Comparison of ENCODE assay signal across 8 mouse cellular contexts in the genomic region with DNA sequence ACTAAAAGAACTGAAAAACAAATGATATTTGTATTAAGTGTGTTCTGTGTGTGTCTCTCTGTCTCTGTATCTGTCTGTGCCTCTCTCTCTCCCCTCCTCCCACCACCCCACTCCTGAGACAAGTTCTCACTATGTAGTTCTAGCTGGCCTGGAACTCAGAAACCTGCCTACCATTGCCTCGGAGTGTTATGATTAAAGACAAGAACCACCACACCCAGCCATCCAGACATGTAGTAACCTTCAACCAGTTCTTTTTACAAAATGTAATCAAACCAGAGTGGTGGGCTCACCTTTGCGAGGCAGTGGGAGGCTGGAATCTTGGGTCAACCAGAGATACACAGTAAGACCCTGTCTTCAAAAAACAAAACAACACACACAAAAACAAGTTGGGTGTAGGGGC. TPM values are rescaled to one million over a fixed set of nuclear protein-coding genes. Genes with fewer than 3 reads are reported as not detected.
DNase-seq lines count a peak whose midpoint lies in the region; ATAC-seq lines count a peak whose summit lies in the region.

No protein-coding gene starts in this region.

- intact Hi-C loops in left cerebral cortex, postnatal 14 days (cut with DNase I) = no loop called here

- peaks cover 22% of the 10 kb centered on the region for H3K36me3 ChIP-seq in kidney, embryonic 15.5 days
- peaks cover 50% of the 10 kb centered on the region for H3K36me3 ChIP-seq in embryonic facial prominence, embryonic 10.5 days (replicated peaks)
- H3K36me3 ChIP-seq in hindbrain, embryonic 14.5 days (replicated peaks; ENCODE audit: control insufficient read depth, insufficient read depth) = peaks cover 5% of the 10 kb centered on the region; the same call in 1 of the 2 replicates
- H3K36me3 ChIP-seq in midbrain, embryonic 12.5 days = no peaks in the 10 kb centered on the region

- ATAC-seq in kidney, embryonic 15.5 days (replicated peaks; ENCODE audit: low FRiP score) = no peak
- no peak for ATAC-seq in hindbrain, embryonic 14.5 days (ENCODE audit: low FRiP score)
- ATAC-seq in midbrain, embryonic 12.5 days (ENCODE audit: low FRiP score, low read depth) = no peak

- H3K9me3 ChIP-seq in kidney, embryonic 15.5 days (replicated peaks) = no peaks in the 10 kb centered on the region
- H3K9me3 ChIP-seq in embryonic facial prominence, embryonic 10.5 days = no peaks in the 10 kb centered on the region
- no peaks in the 10 kb centered on the region for H3K9me3 ChIP-seq in hindbrain, embryonic 14.5 days (ENCODE audit: control insufficient read depth, low read length)
- H3K9me3 ChIP-seq in midbrain, embryonic 12.5 days = no peaks in the 10 kb centered on the region

- H3K27me3 ChIP-seq in kidney, embryonic 15.5 days = no peaks in the 10 kb centered on the region
- no peaks in the 10 kb centered on the region for H3K27me3 ChIP-seq in embryonic facial prominence, embryonic 10.5 days (replicated peaks; ENCODE audit: low read depth, poor library complexity, severe bottlenecking)
- no peaks in the 10 kb centered on the region for H3K27me3 ChIP-seq in hindbrain, embryonic 14.5 days (ENCODE audit: control insufficient read depth, insufficient read depth, low read length)
- H3K27me3 ChIP-seq in midbrain, embryonic 12.5 days = no peaks in the 10 kb centered on the region

- H3K27ac ChIP-seq in kidney, embryonic 15.5 days = no peak overlapping the region
- no peak overlapping the region for H3K27ac ChIP-seq in embryonic facial prominence, embryonic 10.5 days (replicated peaks)
- no peak overlapping the region for H3K27ac ChIP-seq in hindbrain, embryonic 14.5 days
- H3K27ac ChIP-seq in midbrain, embryonic 12.5 days (replicated peaks) = no peak overlapping the region

- no peak for DNase-seq in kidney, adult 18-20 months
- no peak for DNase-seq in embryonic facial prominence, embryonic 10.5 days (ENCODE audit: low spot score)
- DNase-seq in hindbrain, embryonic 14.5 days (ENCODE audit: low spot score) = no peak
- no peak for DNase-seq in cerebellum, postnatal 14 days
- no peak for DNase-seq in urinary bladder, postnatal 25 days (ENCODE audit: low spot score)
- no peak for DNase-seq in left cerebral cortex, postnatal 14 days (ENCODE audit: low spot score in 2 of 2)

- 33% methylated on average over 2 of the region's 2 CpGs for WGBS in kidney, embryonic 15.5 days
- 79% methylated on average over 2 of the region's 2 CpGs for WGBS in embryonic facial prominence, embryonic 10.5 days
- WGBS in hindbrain, embryonic 14.5 days = 78% methylated on average over 2 of the region's 2 CpGs
- WGBS in midbrain, embryonic 12.5 days = 81% methylated on average over 2 of the region's 2 CpGs

- peaks cover 52% of the 10 kb centered on the region for H3K4me1 ChIP-seq in kidney, embryonic 15.5 days
- H3K4me1 ChIP-seq in embryonic facial prominence, embryonic 10.5 days = peaks cover 34% of the 10 kb centered on the region
- H3K4me1 ChIP-seq in hindbrain, embryonic 14.5 days (replicated peaks; ENCODE audit: control insufficient read depth, insufficient read depth, low read length) = peaks cover 28% of the 10 kb centered on the region
- peaks cover 22% of the 10 kb centered on the region for H3K4me1 ChIP-seq in midbrain, embryonic 12.5 days

- H3K9ac ChIP-seq in kidney, embryonic 15.5 days = peak overlapping the region; percentile 80
- H3K9ac ChIP-seq in hindbrain, embryonic 14.5 days = 0 out of 2 replicates have a peak overlapping the region, but pooled peaks have one; percentile 36
- H3K9ac ChIP-seq in midbrain, embryonic 12.5 days (replicated peaks) = peak overlapping the region; percentile 86; the same call in 1 of the 2 replicates

- peak overlapping the region; percentile 66 for H3K4me2 ChIP-seq in kidney, embryonic 15.5 days
- H3K4me2 ChIP-seq in hindbrain, embryonic 14.5 days (replicated peaks) = peak overlapping the region; percentile 79
- H3K4me2 ChIP-seq in midbrain, embryonic 12.5 days (replicated peaks) = peak overlapping the region; percentile 66

- H3K4me3 ChIP-seq in kidney, embryonic 15.5 days (replicated peaks) = peak overlapping the region; percentile 65
- H3K4me3 ChIP-seq in embryonic facial prominence, embryonic 10.5 days = peak overlapping the region; percentile 83
- H3K4me3 ChIP-seq in hindbrain, embryonic 14.5 days (replicated peaks; ENCODE audit: low read length) = peak overlapping the region; percentile 84
- H3K4me3 ChIP-seq in midbrain, embryonic 12.5 days = peak overlapping the region; percentile 76

RNA-seq across cellular contexts. Expression of gene Thrap3, which starts 1.9 kb away (rescaled TPM):
- 219 and 230 TPM in 2 replicates for polyA plus RNA-seq in kidney, embryonic 15.5 days (2015; fragmentation: Nextera tagmentation; extraction: Ambion mirVana)
- polyA plus RNA-seq in embryonic facial prominence, embryonic 10.5 days (2016; fragmentation: Nextera tagmentation; extraction: Ambion mirVana) = 262 and 263 TPM in 2 replicates
- 127 and 139 TPM in 2 replicates for polyA plus RNA-seq in hindbrain, embryonic 14.5 days (2014; fragmentation: Nextera tagmentation; extraction: Ambion mirVana)
- 265 and 274 TPM in 2 replicates for polyA plus RNA-seq in midbrain, embryonic 12.5 days (2016; fragmentation: Nextera tagmentation; extraction: Ambion mirVana)
- 100 to 1,000 TPM; 129 to 147 TPM for total RNA-seq in left cerebral cortex, postnatal 14 days (2021)

RNA-seq across cellular contexts. Expression of gene Sh3d21, which starts 37.4 kb away (rescaled TPM):
- 8.3 and 9.5 TPM in 2 replicates for polyA plus RNA-seq in kidney, embryonic 15.5 days (2015; fragmentation: Nextera tagmentation; extraction: Ambion mirVana)
- 2.0 and 3.1 TPM in 2 replicates for polyA plus RNA-seq in embryonic facial prominence, embryonic 10.5 days (2016; fragmentation: Nextera tagmentation; extraction: Ambion mirVana)
- 1.1 TPM in 2 replicates for polyA plus RNA-seq in hindbrain, embryonic 14.5 days (2014; fragmentation: Nextera tagmentation; extraction: Ambion mirVana)
- polyA plus RNA-seq in midbrain, embryonic 12.5 days (2016; fragmentation: Nextera tagmentation; extraction: Ambion mirVana) = 1.6 and 1.7 TPM in 2 replicates
- 1 to 10 TPM in 1 of 2 experiments, under 1 TPM in 1; 0.79 to 1.0 TPM for total RNA-seq in left cerebral cortex, postnatal 14 days (2021)

RNA-seq across cellular contexts. Expression of gene Eva1b, which starts 53.1 kb away (rescaled TPM):
- 90.0 and 98.5 TPM in 2 replicates for polyA plus RNA-seq in kidney, embryonic 15.5 days (2015; fragmentation: Nextera tagmentation; extraction: Ambion mirVana)
- polyA plus RNA-seq in embryonic facial prominence, embryonic 10.5 days (2016; fragmentation: Nextera tagmentation; extraction: Ambion mirVana) = 37.1 and 38.9 TPM in 2 replicates
- polyA plus RNA-seq in hindbrain, embryonic 14.5 days (2014; fragmentation: Nextera tagmentation; extraction: Ambion mirVana) = 13.5 and 19.2 TPM in 2 replicates
- polyA plus RNA-seq in midbrain, embryonic 12.5 days (2016; fragmentation: Nextera tagmentation; extraction: Ambion mirVana) = 18.6 and 26.8 TPM in 2 replicates
- total RNA-seq in left cerebral cortex, postnatal 14 days (2021) = 1 to 10 TPM; 6.5 to 7.0 TPM

RNA-seq across cellular contexts. Expression of gene Map7d1, which starts 55.5 kb away (rescaled TPM):
- polyA plus RNA-seq in kidney, embryonic 15.5 days (2015; fragmentation: Nextera tagmentation; extraction: Ambion mirVana) = 39.6 and 40.7 TPM in 2 replicates
- polyA plus RNA-seq in embryonic facial prominence, embryonic 10.5 days (2016; fragmentation: Nextera tagmentation; extraction: Ambion mirVana) = 60.9 and 62.9 TPM in 2 replicates
- polyA plus RNA-seq in hindbrain, embryonic 14.5 days (2014; fragmentation: Nextera tagmentation; extraction: Ambion mirVana) = 84.2 and 90.0 TPM in 2 replicates
- 135 and 142 TPM in 2 replicates for polyA plus RNA-seq in midbrain, embryonic 12.5 days (2016; fragmentation: Nextera tagmentation; extraction: Ambion mirVana)
- 100 to 1,000 TPM; 241 to 264 TPM for total RNA-seq in left cerebral cortex, postnatal 14 days (2021)

Comparison
In these comparisons a context has a peak if more than half of its experiments do, and no peak if none do; other contexts are left out.
1. H3K9ac ChIP-seq: peak in every context shown above with its lines; median percentile 86 in midbrain, embryonic 12.5 days; 80 in kidney, embryonic 15.5 days; 36 in hindbrain, embryonic 14.5 days.